Mouse (Mus musculus): ENCODE measurements around the gene Olfr1440.

- TF ChIP-seq CTCF (IDR thresholded peaks at IDR 0.05; ENCODE audit: low read depth) = no peak
- TF ChIP-seq EP300 (IDR thresholded peaks at IDR 0.05; ENCODE audit: low read depth) = no peak
Observed at GRCm38 (mm10) chr19:12427101-12427500, 40.0 kb downstream of the Olfr1440 start.

Measured in liver, embryonic 14.5 days (tissue).